Mouse (Mus musculus): Measurements from ENCODE around the gene Arhgdib. TPM values are rescaled to one million over a fixed set of nuclear protein-coding genes. Genes with fewer than 3 reads are reported as not detected.

Arhgdib gene
- polyA plus RNA-seq, 1 experiment = 3.0 TPM

DNA sequence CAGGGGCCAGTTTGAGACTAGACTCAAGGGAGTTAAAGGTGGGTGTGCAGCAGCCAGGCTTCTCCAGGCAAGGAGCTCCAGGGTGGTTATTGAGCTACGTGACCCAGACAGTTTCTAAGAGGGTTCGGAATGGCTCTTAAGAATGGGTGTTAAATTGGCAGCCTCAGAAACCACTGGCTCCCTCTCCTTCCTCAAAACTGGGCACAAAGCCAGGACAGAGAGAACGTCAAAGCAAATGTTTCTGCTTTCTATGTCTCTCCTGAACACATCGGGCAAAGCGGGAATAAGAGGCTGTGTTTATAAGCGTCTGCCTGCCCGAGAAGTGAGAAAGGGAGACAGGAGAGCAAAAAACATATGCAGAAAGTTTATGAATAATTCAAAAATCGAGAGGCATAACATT is 67.1 kb downstream of the Arhgdib start:
- Histone ChIP-seq H3K27ac (ENCODE audit: insufficient read depth, low read length) (no peak overlapping the region), H3K9ac (ENCODE audit: low read depth, poor library complexity, severe bottlenecking) (no peak overlapping the region)

More for the DNA sequence above, 67.1 kb downstream of the Arhgdib start:
- H3K36me3 ChIP-seq (ENCODE audit: control insufficient read depth, insufficient read depth, low read length, poor library complexity, severe bottlenecking) = no peaks in the 10 kb centered on the region
- TF ChIP-seq CTCF (IDR thresholded peaks at IDR 0.05; ENCODE audit: low read depth, low read length) (no peak), EP300 (IDR thresholded peaks at IDR 0.05; ENCODE audit: insufficient read depth, low read depth, low read length) (no peak), POLR2A (IDR thresholded peaks at IDR 0.05; ENCODE audit: insufficient read depth, low read length) (no peak)
- H3K4me3 ChIP-seq (ENCODE audit: low read depth, low read length) = no peak overlapping the region
- no peaks in the 10 kb centered on the region for H3K27me3 ChIP-seq (ENCODE audit: control insufficient read depth, insufficient read depth, low read length, poor library complexity, severe bottlenecking)
- H3K9me3 ChIP-seq (replicated peaks; ENCODE audit: control insufficient read depth, insufficient read depth, low read length, poor library complexity, severe bottlenecking) = no peaks in the 10 kb centered on the region
- H3K4me1 ChIP-seq (ENCODE audit: control insufficient read depth, insufficient read depth, low read length) = no peaks in the 10 kb centered on the region

Other genes starting within 250 kb of the Arhgdib start
- gene Gucy2c, start 160.1 kb downstream of the Arhgdib start, polyA plus RNA-seq (2011; ENCODE audit: insufficient read depth, insufficient read length, low read depth, missing spikeins) = not detected in 2 replicates
- gene Hist4h4, start 137.5 kb downstream of the Arhgdib start, polyA plus RNA-seq (2011; ENCODE audit: insufficient read depth, insufficient read length, low read depth, missing spikeins) = 0.46 and 0.63 TPM in 2 replicates
- gene H2afj, start 133.7 kb downstream of the Arhgdib start, polyA plus RNA-seq (2011; ENCODE audit: insufficient read depth, insufficient read length, low read depth, missing spikeins) = 34.3 and 45.0 TPM in 2 replicates
- 0.25 and 0.49 TPM in 2 replicates for gene BC049715, start 114.3 kb downstream of the Arhgdib start, polyA plus RNA-seq (2011; ENCODE audit: insufficient read depth, insufficient read length, low read depth, missing spikeins)
- gene Wbp11, start 113.7 kb downstream of the Arhgdib start, polyA plus RNA-seq (2011; ENCODE audit: insufficient read depth, insufficient read length, low read depth, missing spikeins) = 151 and 164 TPM in 2 replicates
- gene Smco3, start 106.4 kb downstream of the Arhgdib start, polyA plus RNA-seq (2011; ENCODE audit: insufficient read depth, insufficient read length, low read depth, missing spikeins) = not detected in 2 replicates
- not detected in 2 replicates for gene Art4, start 84.2 kb downstream of the Arhgdib start, polyA plus RNA-seq (2011; ENCODE audit: insufficient read depth, insufficient read length, low read depth, missing spikeins)
- gene Mgp, start 66.1 kb downstream of the Arhgdib start, polyA plus RNA-seq (2011; ENCODE audit: insufficient read depth, insufficient read length, low read depth, missing spikeins) = 9.7 and 14.5 TPM in 2 replicates
- not detected in 2 replicates for gene Erp27, start 19.7 kb downstream of the Arhgdib start, polyA plus RNA-seq (2011; ENCODE audit: insufficient read depth, insufficient read length, low read depth, missing spikeins)
- not detected in 2 replicates for gene Pde6h, start 18.1 kb downstream of the Arhgdib start, polyA plus RNA-seq (2011; ENCODE audit: insufficient read depth, insufficient read length, low read depth, missing spikeins)
- gene Rerg, start 228.6 kb upstream of the Arhgdib start, polyA plus RNA-seq (2011; ENCODE audit: insufficient read depth, insufficient read length, low read depth, missing spikeins) = 0.53 TPM in 1 of 2 replicates, not detected in the other